Mouse (Mus musculus) limb, embryonic 14.5 days (tissue): ENCODE results near the gene Tmem116. TPM values are rescaled to one million over a fixed set of nuclear protein-coding genes. Genes with fewer than 3 reads are reported as not detected.

ENCODE experiments used
- ATAC-seq: fragments of 200-750 bp; cut with Nextera tagmentation; 2 replicates; pipeline ENCODE4 v1.8.0; 2017; ENCODE audit warnings: low read depth, moderate number of reproducible peaks, moderate TSS enrichment; ENCODE audit not compliant: low FRiP score
- DNase-seq: peaks from one replicate; pipeline ENCODE4 v3.0.0-alpha.2; 2015; ENCODE audit warnings: low spot score
- H3K27ac ChIP-seq: fragments of 300-500 bp; sonication (generic); replicated peaks from 2 replicates; pipeline ENCODE4 v1.5.1; 2014; ENCODE audit warnings: low read depth, mild to moderate bottlenecking, low read length, moderate library complexity, mixed read lengths
- H3K27me3 ChIP-seq: fragments of 300-500 bp; sonication (generic); 2 replicates; pipeline ENCODE4 v1.6.1; 2014; ENCODE audit warnings: low read length, mixed read lengths; ENCODE audit not compliant: control insufficient read depth, insufficient read depth
- H3K36me3 ChIP-seq: fragments of 300-500 bp; sonication (generic); 2 replicates; pipeline ENCODE4 v1.6.1; 2014; ENCODE audit warnings: mild to moderate bottlenecking, low read length, moderate library complexity, mixed read lengths; ENCODE audit not compliant: control insufficient read depth, insufficient read depth
- H3K4me1 ChIP-seq: fragments of 300-500 bp; sonication (generic); 2 replicates; pipeline ENCODE4 v1.6.1; 2014; ENCODE audit warnings: antibody characterized with exemption, low read length, mixed read lengths; ENCODE audit not compliant: control insufficient read depth, insufficient read depth
- H3K4me2 ChIP-seq: fragments of 300-500 bp; sonication (generic); replicated peaks from 2 replicates; pipeline ENCODE4 v1.6.1; 2014; ENCODE audit warnings: low read depth, mild to moderate bottlenecking, low read length, moderate library complexity; ENCODE audit not compliant: severe bottlenecking
- H3K4me3 ChIP-seq: fragments of 300-500 bp; sonication (generic); replicated peaks from 2 replicates; pipeline ENCODE4 v1.5.1; 2014; ENCODE audit warnings: low read length
- H3K9ac ChIP-seq: fragments of 300-500 bp; sonication (generic); 2 replicates; pipeline ENCODE4 v1.6.1; 2014; ENCODE audit warnings: mild to moderate bottlenecking, low read depth, low read length, moderate library complexity; ENCODE audit not compliant: severe bottlenecking
- H3K9me3 ChIP-seq: fragments of 300-500 bp; sonication (generic); 2 replicates; pipeline ENCODE4 v1.6.1; 2016; ENCODE audit warnings: low read length; ENCODE audit not compliant: control insufficient read depth
- POLR2A ChIP-seq: fragments of 200-500 bp; IDR thresholded peaks from 2 replicates; pipeline ENCODE4 v1.8.0; 2012; ENCODE audit warnings: inconsistent platforms, mild to moderate bottlenecking, moderate library complexity, borderline replicate concordance; ENCODE audit not compliant: insufficient read depth, insufficient read length; ENCODE audit errors: extremely low read depth
- WGBS: fragments of 180-500 bp; shearing (Covaris S2); extraction: QIAGEN DNeasy Blood & Tissue Kit; methylation state at CpG from one replicate; pipeline ENCODE4 v1.1.7; 2014; 5-methylcytosine and 5-hydroxymethylcytosine counted together
- polyA plus RNA-seq, 2 experiments: library from polyadenylated mRNA; depleted of rRNA in 1 of 2; stranded (reverse) in 1 of 2; unstranded in 1 of 2; fragments of >200 nt; fragmentation: Nextera tagmentation in 1 of 2; extraction: Ambion mirVana in 1 of 2; gene quantifications; 2 replicates each; pipeline versions ENCODE4 v1.2.1 to v1.2.3; 2012 to 2014

Tmem116 gene
- polyA plus RNA-seq, 2 experiments = 2.9 to 3.4 TPM

DNA sequence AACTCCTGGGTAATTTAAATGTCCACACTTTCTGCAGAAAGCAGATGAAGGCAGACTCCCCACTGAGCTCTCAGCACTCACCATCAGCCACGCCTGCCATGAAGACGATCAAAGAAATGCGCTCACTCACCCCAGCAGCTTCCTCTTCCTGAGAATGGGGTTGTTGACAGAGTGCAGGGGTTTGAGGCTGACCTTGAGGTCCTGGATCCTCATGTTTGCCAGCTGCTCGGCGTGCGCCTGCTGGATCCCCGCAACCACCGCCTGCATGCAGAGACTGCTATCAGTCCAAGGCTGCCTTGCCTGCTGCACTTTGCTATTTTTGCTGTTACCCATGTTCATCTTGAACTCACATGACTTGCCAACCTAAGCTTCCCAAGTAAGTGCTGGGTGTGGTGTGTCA, 75.3 kb downstream of the Tmem116 start:
- Histone ChIP-seq H3K9ac (no peak overlapping the region), H3K27ac (no peak overlapping the region), H3K4me1 (no peaks in the 10 kb centered on the region), H3K27me3 (no peaks in the 10 kb centered on the region), H3K4me3 (no peak overlapping the region), H3K36me3 (peaks cover 86% of the 10 kb centered on the region), H3K4me2 (no peak overlapping the region), H3K9me3 (no peaks in the 10 kb centered on the region)
- DNase-seq (no peak), ATAC-seq (no peak)
- 76% methylated on average over 8 of the region's 8 CpGs for WGBS
- TF ChIP-seq POLR2A = no peak

DNA sequence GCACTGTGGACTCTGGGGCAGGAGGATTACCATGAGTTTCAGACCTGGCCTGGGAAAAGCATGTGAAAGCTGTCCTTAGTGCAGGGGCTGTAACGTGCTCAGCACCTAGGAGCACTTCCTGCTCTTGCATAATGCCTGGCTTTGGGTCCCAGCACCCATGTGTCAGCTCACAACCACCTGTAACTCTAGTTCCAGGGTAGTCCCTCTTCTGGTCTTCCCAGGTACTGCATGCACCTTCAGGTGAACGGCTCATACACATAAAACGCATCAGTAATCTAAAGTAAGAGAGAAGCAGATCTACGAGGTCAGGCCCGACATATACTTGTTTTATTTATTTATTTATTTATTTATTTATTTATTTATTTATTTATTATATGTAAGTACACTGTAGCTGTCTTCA, 82.8 kb downstream of the Tmem116 start:
- H3K36me3 ChIP-seq = peaks cover 93% of the 10 kb centered on the region
- 93% methylated on average over 5 of the region's 5 CpGs for WGBS
- H3K4me2 ChIP-seq = no peak overlapping the region
- no peak overlapping the region for H3K27ac ChIP-seq
- DNase-seq (no peak), ATAC-seq (no peak)
- H3K4me1 ChIP-seq = no peaks in the 10 kb centered on the region
- no peaks in the 10 kb centered on the region for H3K9me3 ChIP-seq
- TF ChIP-seq POLR2A = no peak
- no peaks in the 10 kb centered on the region for H3K27me3 ChIP-seq
- no peak overlapping the region for H3K4me3 ChIP-seq
- H3K9ac ChIP-seq = no peak overlapping the region

DNA sequence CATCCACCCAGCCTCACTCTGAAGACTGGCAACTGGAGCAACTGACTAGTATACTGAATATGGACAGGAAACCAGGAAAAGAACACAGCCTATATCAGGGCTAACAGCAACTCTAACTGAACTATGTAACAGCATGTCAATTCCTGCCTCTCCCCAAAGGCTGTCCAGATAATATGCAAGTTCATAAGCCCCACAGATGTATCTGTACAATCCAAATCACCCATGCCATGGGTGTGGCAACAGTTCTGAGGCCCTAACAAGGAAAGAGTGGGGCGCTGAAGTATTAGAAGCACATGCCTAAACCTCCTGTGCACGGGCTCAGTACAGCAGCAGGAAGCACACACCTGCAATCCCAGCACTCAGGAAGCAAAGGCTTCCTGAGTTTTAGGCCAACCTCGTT, 83.4 kb downstream of the Tmem116 start:
- H3K36me3 ChIP-seq = peaks cover 87% of the 10 kb centered on the region
- H3K4me2 ChIP-seq = no peak overlapping the region
- H3K4me1 ChIP-seq = no peaks in the 10 kb centered on the region
- no peaks in the 10 kb centered on the region for H3K27me3 ChIP-seq
- WGBS = 93% methylated on average over 3 of the region's 3 CpGs
- ATAC-seq (no peak), DNase-seq (no peak)
- H3K4me3 ChIP-seq = no peak overlapping the region
- TF ChIP-seq POLR2A = no peak
- no peak overlapping the region for H3K9ac ChIP-seq
- no peaks in the 10 kb centered on the region for H3K9me3 ChIP-seq
- no peak overlapping the region for H3K27ac ChIP-seq

DNA sequence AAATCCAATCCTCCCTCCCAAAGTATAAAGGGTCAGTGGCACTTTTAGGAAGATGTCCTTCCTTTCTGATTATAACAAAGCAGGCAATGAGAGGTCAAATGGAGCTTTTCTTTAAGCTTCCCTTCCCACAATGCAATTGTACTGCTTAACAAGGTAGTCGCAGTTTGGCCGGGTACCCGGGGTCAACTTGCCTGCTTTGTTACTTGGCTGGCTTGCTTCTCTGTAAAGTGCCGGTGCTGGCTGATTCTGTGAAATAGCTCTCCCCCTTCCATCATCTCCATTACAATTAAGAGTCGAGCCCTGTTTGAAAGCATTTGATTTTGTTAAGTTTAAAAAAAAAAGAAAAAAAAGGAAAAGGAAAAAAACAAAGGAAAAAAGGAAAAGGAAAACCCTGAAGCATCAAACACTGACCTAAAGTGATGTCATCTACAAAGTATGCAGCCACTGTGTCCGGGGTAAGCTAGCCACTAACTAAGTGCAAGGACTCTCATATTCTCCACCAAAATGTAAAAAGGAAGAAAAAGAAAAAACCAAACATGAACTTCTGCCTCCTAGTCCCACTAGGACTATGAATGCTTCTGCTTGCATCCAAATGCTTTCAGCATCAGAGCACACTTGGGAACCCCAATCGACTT, 85.3 kb downstream of the Tmem116 start:
- WGBS = 82% methylated on average over 7 of the region's 7 CpGs
- ATAC-seq = no peak

DNA sequence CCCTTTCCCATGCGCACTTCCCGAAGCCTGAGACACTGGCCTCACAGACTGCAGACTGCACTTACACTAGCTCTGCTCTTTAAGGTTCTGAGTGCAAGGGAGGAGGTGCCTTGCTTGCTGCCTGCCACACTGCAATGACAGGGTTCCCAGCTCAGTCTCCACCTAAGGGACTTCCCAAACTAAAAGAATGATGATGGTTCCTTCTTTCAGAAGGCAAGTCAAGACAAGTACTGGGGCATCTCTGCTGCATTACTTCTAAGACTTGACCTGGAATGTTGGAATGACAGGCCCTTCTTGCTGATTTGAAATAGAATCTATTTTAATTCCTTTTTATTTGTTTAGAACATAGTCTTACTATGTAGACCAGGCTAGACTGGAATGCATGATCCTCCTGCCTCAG, 85.9 kb downstream of the Tmem116 start:
- ATAC-seq (no peak), DNase-seq (no peak)
- TF ChIP-seq POLR2A = no peak
- H3K27ac ChIP-seq = no peak overlapping the region
- WGBS = 94% methylated on average over 2 of the region's 2 CpGs
- peaks cover 65% of the 10 kb centered on the region for H3K36me3 ChIP-seq
- no peak overlapping the region for H3K4me2 ChIP-seq
- no peaks in the 10 kb centered on the region for H3K27me3 ChIP-seq
- no peak overlapping the region for H3K4me3 ChIP-seq
- H3K4me1 ChIP-seq = no peaks in the 10 kb centered on the region
- H3K9me3 ChIP-seq = no peaks in the 10 kb centered on the region
- no peak overlapping the region for H3K9ac ChIP-seq

More for the DNA sequence above, 85.3 kb downstream of the Tmem116 start:
- H3K4me2 ChIP-seq = no peak overlapping the region
- no peaks in the 10 kb centered on the region for H3K4me1 ChIP-seq
- no peak for TF ChIP-seq POLR2A
- H3K9me3 ChIP-seq = no peaks in the 10 kb centered on the region
- no peak overlapping the region for H3K9ac ChIP-seq
- H3K4me3 ChIP-seq = no peak overlapping the region
- DNase-seq = no peak
- H3K27me3 ChIP-seq = no peaks in the 10 kb centered on the region
- H3K36me3 ChIP-seq = peaks cover 70% of the 10 kb centered on the region
- no peak overlapping the region for H3K27ac ChIP-seq
